Mouse (Mus musculus): ENCODE data around the gene Epb41l5.

Gene Epb41l5

GRCm38 (mm10) chr1:119525689-119526591 lies 122.9 kb downstream of the Epb41l5 start, which contains the start of gene Tmem185b:
Tmem185b (plus strand) TSS chr1:119526160.
- TF ChIP-seq GATA4 (IDR thresholded peaks at IDR 0.05; ENCODE audit: insufficient replicate concordance, low read length) = no peak

DNA sequence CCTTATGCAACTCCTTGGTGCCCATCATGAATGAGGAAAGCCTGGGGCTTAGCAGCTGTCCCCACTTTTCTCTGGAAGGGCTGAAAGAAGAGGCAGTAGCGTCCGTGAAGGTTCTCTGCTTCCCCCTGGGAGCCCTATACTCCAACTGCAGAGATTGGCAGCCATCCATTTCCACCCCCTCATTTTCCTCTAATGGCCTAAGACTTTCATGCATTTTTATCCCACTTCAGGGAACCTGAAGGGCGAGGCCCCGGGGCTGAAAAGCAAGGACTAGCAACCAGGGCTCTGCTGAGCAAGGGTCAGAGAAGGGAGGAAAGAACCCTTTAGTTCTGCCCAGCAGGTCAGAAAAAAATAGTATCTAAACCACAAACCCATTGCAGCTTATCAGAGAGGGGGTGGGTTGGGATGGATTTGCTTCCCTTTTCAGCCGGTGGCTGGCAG lies 123.8 kb downstream of the Epb41l5 start:
- no peak for TF ChIP-seq GATA4 (IDR thresholded peaks at IDR 0.05; ENCODE audit: insufficient replicate concordance, low read length)

GRCm38 (mm10) chr1:119523826-119524225 lies 125.0 kb downstream of the Epb41l5 start:
- no peak for TF ChIP-seq GATA4 (IDR thresholded peaks at IDR 0.05; ENCODE audit: insufficient replicate concordance, low read length)

DNA sequence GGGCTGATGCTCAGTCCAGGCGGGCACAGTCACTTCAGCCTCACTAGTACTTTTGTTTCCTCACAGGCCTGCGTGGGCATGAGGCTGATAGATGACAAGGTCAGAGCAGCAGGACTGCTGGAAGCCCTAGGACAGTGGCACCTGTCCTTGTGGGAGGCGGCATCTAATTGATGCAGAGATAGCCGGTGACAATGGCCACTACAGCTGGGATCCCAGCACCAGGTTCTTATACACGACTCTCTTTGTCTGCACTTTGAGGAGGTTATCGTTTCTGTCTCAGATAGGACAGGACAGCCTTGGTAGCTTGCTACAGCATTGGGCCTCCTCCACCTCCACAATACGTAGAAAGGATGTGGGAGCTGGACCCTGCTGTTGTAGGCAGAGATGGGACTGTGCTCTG lies 125.4 kb downstream of the Epb41l5 start:
- TF ChIP-seq GATA4 (IDR thresholded peaks at IDR 0.05; ENCODE audit: insufficient replicate concordance, low read length) = no peak

DNA sequence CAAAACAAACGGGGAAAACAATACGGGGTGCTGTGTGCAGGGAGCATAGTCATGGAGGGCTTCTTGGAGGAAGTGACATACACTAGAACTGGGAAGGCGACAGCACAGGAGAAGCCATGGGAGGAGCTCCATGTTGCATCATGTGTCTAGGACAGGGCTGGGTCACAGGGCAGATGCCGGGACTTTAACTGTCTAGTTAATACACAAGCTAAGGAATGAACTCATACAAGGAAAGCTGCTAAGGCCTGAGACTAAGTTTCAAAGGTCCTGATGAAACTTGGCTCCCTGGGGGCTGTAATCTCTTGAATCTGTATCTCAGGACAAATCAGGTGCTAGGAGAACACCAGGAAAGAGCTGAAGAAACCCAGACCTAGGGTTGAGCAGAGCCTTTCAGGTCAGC lies 126.1 kb downstream of the Epb41l5 start:
- TF ChIP-seq GATA4 (IDR thresholded peaks at IDR 0.05; ENCODE audit: insufficient replicate concordance, low read length) = no peak

DNA sequence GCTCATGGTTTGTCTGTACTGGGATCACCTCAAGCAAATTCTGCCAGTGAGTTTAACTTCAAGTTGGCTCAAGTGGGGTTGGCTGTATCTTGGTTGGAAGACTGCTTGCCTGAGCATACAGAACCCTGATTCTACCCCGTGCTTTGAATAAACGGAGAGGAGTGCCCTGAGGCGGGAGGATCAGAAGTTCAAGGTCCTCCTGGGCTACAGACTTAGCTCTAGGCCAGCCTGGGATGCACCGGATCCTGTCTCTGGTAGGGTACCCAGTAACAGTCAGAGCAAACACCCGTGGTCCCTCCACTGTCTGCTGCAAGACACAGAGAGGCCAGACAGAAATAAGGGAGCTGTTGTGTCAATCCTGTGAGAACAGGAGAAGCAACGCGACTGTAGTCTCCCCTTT lies 127.1 kb downstream of the Epb41l5 start:
- no peak for TF ChIP-seq GATA4 (IDR thresholded peaks at IDR 0.05; ENCODE audit: insufficient replicate concordance, low read length)

DNA sequence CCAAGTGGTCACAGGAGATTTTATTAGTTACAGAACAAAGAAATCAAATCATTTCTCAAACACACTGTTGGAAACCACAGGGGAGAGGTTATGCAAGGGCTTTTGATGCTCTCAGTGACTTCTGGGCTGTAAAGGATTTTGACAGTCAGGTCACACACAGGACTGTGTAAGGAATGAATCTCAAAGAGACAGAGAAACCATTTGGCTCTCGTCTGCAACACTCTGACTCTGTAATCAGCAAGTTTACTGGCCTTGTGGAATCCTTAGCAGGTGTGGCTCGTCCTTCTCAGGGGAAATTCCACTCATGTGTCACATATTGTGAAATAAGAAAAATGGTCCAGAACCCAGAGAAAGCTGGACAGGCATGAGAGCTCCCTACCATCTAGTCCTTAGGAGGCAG lies 127.8 kb downstream of the Epb41l5 start:
- TF ChIP-seq GATA4 (IDR thresholded peaks at IDR 0.05; ENCODE audit: insufficient replicate concordance, low read length) = no peak

- no peak for TF ChIP-seq GATA4 (IDR thresholded peaks at IDR 0.05; ENCODE audit: insufficient replicate concordance, low read length)
Measured at GRCm38 (mm10) chr1:119519286-119519685, 129.5 kb downstream of the Epb41l5 start.

DNA sequence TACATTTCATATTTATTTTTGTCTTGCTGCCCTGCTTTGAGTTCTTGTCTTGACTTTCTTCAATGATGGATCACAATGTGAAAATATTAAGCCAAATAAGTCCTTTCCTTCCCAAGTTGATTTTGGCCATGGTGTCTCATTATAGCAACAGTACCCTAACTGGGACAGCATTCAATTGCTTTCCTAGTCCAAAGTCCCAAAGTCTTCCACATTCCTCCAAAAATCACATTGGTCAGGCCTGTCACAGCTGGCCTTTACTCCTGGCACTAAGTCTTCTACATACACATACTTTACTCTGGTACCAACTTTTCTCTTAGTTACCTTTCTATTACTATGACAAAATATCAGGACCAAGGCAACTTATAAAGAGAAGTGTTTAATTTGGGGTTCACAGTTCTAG lies 130.0 kb downstream of the Epb41l5 start:
- no peak for TF ChIP-seq GATA4 (IDR thresholded peaks at IDR 0.05; ENCODE audit: insufficient replicate concordance, low read length)

DNA sequence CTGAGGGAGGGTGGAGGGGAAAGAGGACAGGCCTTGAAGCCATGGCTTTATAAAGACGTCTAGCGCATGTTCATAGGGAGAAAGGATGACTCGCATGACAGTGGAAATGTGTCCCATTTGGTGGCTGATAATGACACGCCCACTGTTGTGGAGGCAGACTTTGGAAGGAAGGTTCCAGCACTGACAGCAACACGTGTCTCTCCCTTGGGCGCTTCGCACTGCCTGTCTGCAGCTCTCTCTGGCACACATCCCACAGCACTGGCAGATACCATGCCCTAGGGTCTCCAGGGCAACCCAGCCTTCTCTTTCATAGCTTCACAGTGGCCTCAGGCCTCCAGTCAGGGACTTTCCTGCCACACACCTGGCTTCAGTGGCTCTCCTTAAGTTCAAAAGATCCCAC lies 130.7 kb downstream of the Epb41l5 start:
- no peak for TF ChIP-seq GATA4 (IDR thresholded peaks at IDR 0.05; ENCODE audit: insufficient replicate concordance, low read length)

DNA sequence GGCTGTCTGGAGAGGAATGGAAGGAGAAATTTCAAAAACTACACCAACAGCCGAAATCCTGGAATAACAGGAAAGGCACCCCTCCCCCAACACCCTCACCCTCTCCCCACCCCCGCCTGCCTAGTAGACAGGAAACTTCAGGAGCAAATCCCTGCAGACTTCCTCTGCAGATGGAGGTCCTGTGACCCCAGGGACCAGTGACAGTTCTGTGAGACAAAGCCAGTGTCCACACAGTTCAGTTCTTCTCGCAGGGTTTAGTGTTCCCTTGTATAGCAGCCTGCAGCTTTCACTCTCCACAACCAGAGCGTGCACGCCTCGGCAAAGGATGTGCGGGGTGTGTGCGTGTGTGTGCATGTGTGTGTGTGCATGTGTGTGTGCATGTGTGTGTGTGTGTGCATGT lies 137.9 kb downstream of the Epb41l5 start:
- TF ChIP-seq GATA4 (IDR thresholded peaks at IDR 0.05; ENCODE audit: insufficient replicate concordance, low read length) = no peak

- TF ChIP-seq GATA4 (IDR thresholded peaks at IDR 0.05; ENCODE audit: insufficient replicate concordance, low read length) = no peak
Measured at GRCm38 (mm10) chr1:119510409-119510808, 138.4 kb downstream of the Epb41l5 start.

- TF ChIP-seq GATA4 (IDR thresholded peaks at IDR 0.05; ENCODE audit: insufficient replicate concordance, low read length) = no peak
Measured at GRCm38 (mm10) chr1:119509474-119509873, 139.3 kb downstream of the Epb41l5 start.

GRCm38 (mm10) chr1:119508548-119508947 lies 140.3 kb downstream of the Epb41l5 start:
- no peak for TF ChIP-seq GATA4 (IDR thresholded peaks at IDR 0.05; ENCODE audit: insufficient replicate concordance, low read length)

DNA sequence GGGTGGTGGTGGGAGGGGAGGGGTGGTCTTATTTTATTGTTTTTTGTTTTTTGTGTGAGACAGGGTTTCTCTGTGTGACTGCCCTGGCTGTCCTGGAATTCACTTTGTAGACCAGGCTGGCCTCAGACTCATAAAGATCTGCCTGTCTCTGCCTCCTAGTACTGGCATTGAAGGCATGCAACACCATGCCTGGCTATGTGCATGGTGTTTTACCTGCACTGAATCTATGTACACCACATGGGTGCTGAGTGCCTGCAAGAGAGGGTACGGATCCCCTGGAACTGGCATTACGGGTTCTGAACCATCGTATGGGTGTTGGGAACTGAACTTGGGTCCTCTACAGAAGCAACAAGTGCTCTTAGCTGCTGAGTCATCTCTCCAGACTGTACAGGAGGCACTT lies 142.8 kb downstream of the Epb41l5 start:
- no peak for TF ChIP-seq GATA4 (IDR thresholded peaks at IDR 0.05; ENCODE audit: insufficient replicate concordance, low read length)

DNA sequence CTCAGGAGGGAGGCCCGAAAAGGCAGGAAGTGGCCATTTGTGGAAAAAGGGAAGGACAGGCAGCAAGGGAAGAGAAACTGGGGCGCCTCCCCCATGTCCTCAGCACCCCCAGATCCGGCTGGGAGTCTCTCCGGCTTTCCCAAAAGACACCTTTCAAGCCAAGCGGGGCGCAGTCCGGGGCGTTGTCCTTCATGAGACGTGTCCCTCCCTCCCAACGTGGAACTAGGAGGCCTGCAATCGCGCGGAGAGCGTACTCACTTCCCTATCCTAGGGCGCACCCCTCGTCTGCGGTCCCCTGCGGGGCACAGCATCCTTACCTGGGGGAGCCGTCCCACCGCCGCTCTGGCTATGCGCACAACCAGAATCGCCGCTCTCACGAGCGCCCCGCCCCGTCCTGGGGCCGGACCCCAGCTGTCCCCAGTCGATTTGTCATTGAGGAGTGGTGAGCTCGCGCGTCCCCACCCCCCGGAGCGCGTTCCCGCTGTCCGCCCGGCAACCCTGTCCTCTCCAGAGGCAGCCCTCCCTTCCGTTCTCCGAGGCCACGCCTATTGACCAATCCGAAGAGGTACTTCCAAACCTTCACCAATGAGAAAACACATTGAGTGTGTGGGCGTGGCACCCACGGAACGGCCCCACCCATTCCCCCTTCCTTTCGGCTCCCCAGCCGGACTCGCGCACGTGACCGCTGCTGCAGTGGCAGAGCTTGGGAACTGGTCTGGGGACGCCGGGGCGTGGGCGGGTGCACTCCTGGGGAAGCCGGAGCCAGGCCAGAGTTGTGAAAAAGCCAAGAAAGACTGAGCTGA lies 144.3 kb downstream of the Epb41l5 start, which contains the start of gene Ralb:
Ralb (minus strand) TSS at position 535 of the 803 bp plus-strand sequence.
- TF ChIP-seq GATA4 (IDR thresholded peaks at IDR 0.05; ENCODE audit: insufficient replicate concordance, low read length) = peak; percentile 6; the same call in 1 of the 2 replicates
